Mouse (Mus musculus) cerebellum, postnatal 4 days (tissue): ENCODE data around the gene Ablim1.

Experiments used
- DNase-seq, 2 experiments: peaks; one replicate each; pipeline ENCODE4 v3.0.0; 2022; ENCODE audit warnings: low spot score in 2 of 2, mixed read lengths in 1 of 2

Ablim1 gene

DNA sequence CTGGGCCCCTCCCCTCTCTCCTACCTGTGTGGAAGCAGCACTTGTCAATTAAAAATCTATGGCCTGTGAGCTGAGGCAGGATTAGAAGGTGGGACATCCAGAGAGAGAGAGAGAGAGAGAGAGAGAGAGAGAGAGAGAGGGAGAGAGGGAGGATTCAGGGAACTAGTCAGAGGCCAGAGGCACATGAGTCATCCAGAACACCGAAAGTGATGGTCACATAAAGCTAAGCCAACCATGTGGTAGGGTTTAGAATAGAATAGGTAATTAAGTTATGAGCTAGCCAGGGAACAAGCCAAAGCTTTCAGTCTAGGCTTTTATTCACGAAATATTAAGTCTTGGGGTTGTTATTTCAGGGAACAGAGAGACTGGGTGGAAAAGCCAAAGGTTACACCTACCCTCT lies 10.1 kb downstream of the Ablim1 start:
- no peak for DNase-seq

GRCm38 (mm10) chr19:57301961-57302395 lies 12.7 kb downstream of the Ablim1 start:
- no peak for DNase-seq

DNA sequence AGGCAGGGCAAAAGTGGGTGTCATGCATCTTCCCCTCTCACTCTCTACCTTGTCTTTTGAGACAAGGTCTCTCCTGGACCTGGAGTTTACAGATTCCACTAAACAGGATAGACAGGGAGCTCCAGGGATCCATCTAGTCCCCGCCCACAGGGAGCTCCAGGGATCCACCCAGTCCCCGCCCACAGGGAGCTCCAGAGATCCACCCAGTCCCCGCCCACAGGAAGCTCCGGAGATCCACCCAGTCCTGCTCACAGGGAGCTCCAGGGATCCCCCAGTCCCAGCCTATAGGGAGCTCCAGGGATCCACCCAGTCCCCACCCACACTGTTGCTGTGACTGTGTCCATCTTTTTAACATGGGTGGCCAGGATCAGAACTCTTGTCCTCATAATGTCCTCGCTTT lies 16.7 kb downstream of the Ablim1 start:
- DNase-seq: no peak

DNA sequence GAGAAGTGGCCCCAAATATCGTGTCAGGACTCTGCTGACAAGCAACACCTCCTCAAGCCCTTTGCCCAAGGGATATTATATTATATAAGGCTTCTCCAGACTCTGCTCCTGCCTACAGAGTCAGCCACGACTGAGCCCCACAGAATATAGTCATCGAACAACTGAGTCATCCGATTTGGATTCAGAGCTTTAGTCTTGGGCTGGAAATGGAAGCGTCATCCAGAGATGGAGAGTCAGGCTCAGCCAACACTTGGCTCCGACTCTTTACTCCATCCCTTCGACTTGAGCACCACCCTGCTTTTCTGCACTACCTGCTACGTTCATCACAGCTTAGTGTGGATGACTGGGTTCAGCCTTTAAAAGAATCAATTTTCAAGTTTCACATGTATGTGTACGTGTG lies 17.3 kb downstream of the Ablim1 start:
- DNase-seq: no peak

- no peak for DNase-seq
These were observed 18.2 kb downstream of the Ablim1 start for GRCm38 (mm10) chr19:57296539-57296938.

- DNase-seq: no peak
These were observed 19.2 kb downstream of the Ablim1 start for GRCm38 (mm10) chr19:57295521-57295920.

DNA sequence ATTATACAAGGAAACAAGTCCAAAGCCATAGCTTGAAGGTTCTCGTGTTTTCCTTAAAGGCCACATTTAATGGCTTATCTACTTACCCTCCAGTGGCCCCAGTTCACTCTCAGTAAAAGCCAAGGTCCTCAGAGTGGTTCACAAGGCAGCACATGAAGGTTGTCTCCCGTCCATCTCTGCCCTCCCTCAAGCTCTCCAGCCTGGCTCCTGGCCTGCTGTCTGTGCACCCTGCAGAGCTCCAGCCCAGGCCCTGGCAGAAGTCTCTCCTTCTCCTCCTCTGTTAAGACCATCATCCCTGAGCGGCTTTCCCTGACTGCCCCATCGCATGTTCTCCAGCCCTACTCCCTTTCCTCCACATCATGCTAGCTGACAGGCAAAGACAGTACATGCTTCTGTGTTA lies 20.4 kb downstream of the Ablim1 start:
- DNase-seq: no peak

DNA sequence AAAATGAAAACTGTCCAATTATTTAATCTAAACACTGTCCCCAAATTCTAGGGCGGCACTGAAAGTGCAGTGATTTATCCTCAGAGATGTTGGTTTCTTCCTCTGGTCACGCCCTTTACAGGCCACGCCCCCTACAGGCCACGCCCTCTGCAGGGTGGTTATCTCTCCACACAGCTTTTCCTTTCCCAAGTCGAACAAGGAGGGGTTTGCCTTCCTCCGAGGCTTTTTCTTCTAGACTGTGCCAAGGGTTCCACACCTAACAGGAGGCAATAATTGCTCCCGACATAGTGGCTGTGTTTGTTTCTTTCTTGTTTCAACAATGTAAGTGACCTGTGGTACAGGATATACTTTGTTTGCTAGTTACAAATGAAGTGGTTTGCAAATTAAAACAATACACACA lies 21.0 kb downstream of the Ablim1 start:
- no peak for DNase-seq

GRCm38 (mm10) chr19:57283310-57283709 lies 31.4 kb downstream of the Ablim1 start:
- DNase-seq: no peak

- DNase-seq: no peak
These were observed 32.1 kb downstream of the Ablim1 start for GRCm38 (mm10) chr19:57282642-57283041.

DNA sequence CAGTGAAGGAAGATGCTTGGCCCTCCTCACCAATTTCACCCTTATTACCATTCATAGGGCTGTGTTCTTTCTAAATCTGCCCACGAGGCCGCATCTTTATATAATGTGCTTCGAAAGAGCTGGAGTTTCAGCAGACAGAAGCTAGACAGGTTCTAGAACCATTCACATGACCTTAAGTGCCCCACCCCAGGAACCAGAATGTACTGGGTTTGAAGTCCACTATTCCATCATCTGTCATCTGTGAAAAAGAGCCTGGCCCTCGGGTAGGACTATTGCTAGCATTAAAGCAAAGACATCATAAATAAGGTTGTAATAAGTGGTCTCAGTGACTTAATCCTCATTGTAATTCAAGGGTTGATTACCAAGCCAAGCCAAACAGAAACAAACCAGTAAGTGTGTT lies 35.1 kb downstream of the Ablim1 start:
- DNase-seq: no peak

GRCm38 (mm10) chr19:57278263-57278662 lies 36.5 kb downstream of the Ablim1 start:
- no peak for DNase-seq

DNA sequence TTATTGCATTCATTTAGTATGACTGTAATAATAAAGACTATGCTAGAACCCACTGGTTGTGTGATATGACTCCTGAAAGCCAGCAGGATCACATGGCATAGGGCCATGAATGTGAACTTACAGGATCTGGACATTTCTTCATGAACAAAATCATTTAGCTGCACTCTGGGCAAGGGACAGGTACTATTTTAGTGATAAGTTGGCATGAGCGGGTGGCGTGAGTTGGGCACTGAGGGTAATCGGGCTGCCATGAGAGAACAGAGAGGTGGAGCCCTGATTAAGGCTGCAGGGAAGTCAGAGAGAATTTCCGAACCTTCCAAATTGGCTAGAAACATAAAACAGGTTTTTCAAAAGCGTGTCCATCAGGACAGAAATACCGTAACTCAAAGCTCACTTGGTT lies 37.7 kb downstream of the Ablim1 start:
- DNase-seq: no peak

DNA sequence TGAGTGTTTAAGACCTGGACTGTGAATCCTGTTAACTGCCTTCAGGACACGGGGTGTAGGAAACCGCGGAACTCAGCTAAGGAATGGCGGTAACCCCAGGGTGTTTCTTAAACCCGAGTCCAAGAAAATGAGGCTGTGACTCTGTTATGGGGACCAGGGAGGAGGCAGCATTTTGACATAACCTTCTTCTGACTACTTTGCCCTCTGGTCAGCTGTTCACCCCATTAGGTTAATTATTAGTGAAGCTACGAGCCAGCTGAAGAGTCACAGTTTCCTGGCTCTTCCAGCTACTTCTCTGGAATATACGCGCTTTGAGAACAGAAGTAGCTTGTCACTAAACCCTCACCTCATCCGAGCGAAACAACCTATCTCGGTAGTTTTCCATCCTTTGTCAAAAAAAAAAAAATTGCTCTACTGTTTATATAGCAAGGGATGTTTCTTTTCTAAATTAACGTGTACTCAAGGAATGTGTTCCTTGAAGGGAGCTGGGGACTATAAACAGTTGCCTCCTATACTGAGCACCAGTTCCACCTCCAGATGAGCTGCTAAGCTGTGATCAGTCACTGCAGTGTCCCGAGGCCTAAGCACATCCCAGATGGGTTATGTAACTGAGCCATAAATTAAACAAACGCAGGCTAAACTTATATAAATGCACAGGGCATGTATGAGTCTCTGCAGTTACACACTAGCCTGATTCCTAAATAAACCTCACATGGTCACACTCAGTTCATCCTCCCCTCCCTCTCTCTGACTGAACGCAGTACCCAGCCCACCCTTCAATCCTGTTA lies 39.4 kb downstream of the Ablim1 start:
- no peak for DNase-seq

DNA sequence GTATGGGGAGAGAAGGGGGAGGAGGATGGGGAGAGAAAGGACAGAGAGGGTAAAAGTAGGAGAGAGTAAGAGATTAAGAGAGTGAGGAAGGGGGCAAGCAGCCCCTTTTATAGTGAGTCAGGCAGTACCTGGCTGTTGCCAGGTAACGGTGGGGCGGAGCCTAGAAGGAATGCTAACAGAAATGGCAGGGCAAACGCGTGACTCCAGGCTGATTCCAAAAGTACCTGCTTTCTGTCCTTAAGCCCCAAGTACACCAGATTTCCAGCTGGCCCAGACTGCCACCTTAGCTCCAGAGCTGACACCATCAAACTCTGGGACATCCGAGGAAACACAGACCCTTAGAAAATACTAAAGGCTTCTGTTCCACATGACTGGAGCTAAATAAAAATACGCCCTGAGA lies 40.0 kb downstream of the Ablim1 start:
- no peak for DNase-seq

DNA sequence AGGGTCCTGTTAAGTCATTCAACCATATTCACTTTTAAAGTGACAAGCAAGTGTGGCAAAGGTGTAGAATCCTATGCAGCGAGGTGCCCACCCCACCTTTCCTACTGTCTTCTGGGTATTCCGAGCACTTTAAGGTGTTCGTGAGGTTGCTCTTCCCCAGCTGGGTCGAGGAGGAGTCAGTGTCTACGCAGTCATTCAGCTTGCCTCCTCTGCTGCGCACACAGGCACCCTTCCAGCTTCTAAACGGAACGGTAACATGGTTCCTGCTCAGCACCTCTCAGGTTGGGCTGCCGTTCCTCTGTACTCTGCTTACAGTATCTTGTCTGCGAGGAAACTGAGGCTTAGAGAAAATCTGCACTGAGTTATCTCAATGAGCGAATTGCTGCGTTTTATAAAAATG lies 40.4 kb downstream of the Ablim1 start:
- DNase-seq: no peak

GRCm38 (mm10) chr19:57272824-57273613 lies 41.7 kb downstream of the Ablim1 start:
- DNase-seq: peak in 1 of 2 experiments; percentile 38

DNA sequence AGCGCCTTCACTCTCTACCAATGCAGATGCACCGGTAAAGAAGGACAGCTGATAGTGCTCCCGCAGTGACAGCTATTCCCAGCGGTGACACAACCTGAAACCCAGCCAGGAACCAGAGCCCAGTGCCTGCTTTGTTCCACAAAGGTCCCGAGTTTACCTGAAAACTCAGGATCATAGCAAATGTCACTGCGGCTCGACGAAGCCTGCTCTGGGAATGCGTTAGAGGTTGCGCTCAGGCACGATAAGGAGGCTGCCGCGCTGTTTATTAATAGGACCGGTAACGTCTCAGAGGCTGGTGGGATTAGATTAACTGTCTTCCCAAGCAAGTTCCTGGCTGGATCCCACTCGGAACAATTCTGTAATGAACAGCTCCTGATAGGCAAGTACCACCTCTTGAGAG lies 43.0 kb downstream of the Ablim1 start:
- DNase-seq: no peak

- DNase-seq: no peak
These were observed 44.0 kb downstream of the Ablim1 start for GRCm38 (mm10) chr19:57270711-57271110.

DNA sequence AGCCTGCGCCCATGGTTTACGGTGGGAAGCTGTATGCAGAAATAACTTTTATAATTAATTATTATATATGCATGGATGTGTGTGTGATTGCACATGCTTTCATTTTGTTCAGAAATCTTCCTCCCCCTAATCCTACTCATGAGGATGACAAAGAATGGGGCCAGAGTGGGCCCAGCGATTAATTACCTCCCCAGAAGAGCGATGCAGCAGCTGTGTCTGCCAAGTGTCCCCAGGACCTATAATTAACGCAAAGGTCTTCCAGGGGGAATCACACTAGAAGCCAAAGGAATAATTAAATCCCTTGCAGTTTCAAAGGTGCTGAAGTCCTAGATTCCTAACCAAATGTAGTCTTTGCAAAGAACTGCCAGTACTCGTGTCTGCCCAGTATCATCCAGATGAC lies 44.9 kb downstream of the Ablim1 start:
- no peak for DNase-seq

DNA sequence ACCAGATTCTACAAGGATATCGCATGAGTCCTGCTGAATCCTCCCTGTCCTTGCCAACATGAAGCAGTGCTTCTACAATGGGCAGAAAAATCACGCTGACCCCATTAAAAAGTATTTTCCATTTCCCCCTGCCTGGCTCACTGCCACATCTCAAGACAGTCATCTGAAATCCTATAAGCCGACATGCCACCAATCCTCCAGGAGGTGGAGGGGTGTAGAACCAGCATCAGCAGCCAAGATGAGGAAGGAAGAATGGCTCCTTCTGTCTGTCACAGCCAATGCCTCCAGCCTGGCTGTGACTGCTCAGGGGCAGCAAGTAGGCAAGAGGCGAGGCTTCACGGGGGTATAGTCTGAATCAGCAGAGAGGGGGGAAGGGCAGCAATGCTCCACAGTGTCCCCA lies 47.2 kb downstream of the Ablim1 start:
- DNase-seq: no peak

- no peak for DNase-seq
These were observed 48.2 kb downstream of the Ablim1 start for GRCm38 (mm10) chr19:57266374-57267085.
